Mouse (Mus musculus): ENCODE measurements around the gene Apc2.

GRCm38 (mm10) chr10:80295618-80296425 is at the start of gene Apc2:
- no peak for TF ChIP-seq POLR2A (IDR thresholded peaks at IDR 0.05; ENCODE audit: extremely low read depth, insufficient read depth, low read length)
- peak; percentile 88 for TF ChIP-seq CTCF (IDR thresholded peaks at IDR 0.05; ENCODE audit: low read depth, low read length)
